Mouse (Mus musculus) layer of hippocampus, adult 6 months (tissue): ENCODE measurements around the gene Gm3486. TPM values are rescaled to one million over a fixed set of nuclear protein-coding genes. Genes with fewer than 3 reads are reported as not detected.

Experiments used
- long read RNA-seq, 2 experiments: library from polyadenylated mRNA; unstranded; transcript quantifications; one replicate each; pipeline ENCODE4 v2.0.0; 2019 to 2020
- polyA plus RNA-seq: library from polyadenylated mRNA; unstranded; fragments of <200 nt; fragmentation: Nextera tagmentation; gene quantifications from 2 replicates; pipeline ENCODE4 v1.2.3, GENCODE M21; 2021

Gm3486 gene
- not detected in 2 replicates for polyA plus RNA-seq
- long read RNA-seq, experiment 1, result 0 reads
- long read RNA-seq, experiment 2, result 0 reads

GRCm38 (mm10) chr14:41489385-41489784, at the start of gene Gm3486:
Gm3486 (minus strand) TSS chr14:41489485.

GRCm38 (mm10) chr14:41453418-41453817, 35.9 kb downstream of the Gm3486 start, which contains the start of gene Gm7954:
Gm7954 (minus strand) TSS chr14:41453518.

Other genes starting within 250 kb of the Gm3486 start
- gene Gm2832, start 210.7 kb downstream of the Gm3486 start, polyA plus RNA-seq, result not detected in 2 replicates
- not detected in 2 replicates for gene Gm5798, start 140.9 kb downstream of the Gm3486 start, polyA plus RNA-seq
- not detected in 2 replicates for gene Gm7945, start 103.1 kb downstream of the Gm3486 start, polyA plus RNA-seq
- gene Gm6482, start 81.2 kb downstream of the Gm3486 start, polyA plus RNA-seq, result not detected in 2 replicates
- gene Gm7954, start 36.0 kb downstream of the Gm3486 start, polyA plus RNA-seq, result not detected in 2 replicates
- gene Gm7970, start 66.1 kb upstream of the Gm3486 start, polyA plus RNA-seq, result not detected in 2 replicates
- not detected in 2 replicates for gene 1700049E17Rik2, start 83.7 kb upstream of the Gm3486 start, polyA plus RNA-seq
- not detected in 2 replicates for gene Gm3072, start 135.1 kb upstream of the Gm3486 start, polyA plus RNA-seq
- gene Gm3676, start 157.0 kb upstream of the Gm3486 start, polyA plus RNA-seq, result not detected in 2 replicates
- not detected in 2 replicates for gene Gm8068, start 212.4 kb upstream of the Gm3486 start, polyA plus RNA-seq